Mouse (Mus musculus) MN1 (cell line): ENCODE measurements around the gene Dppa2.
"Not testable (repeated sequence)": the region's sequence is repeated elsewhere in the genome, so short reads cannot be mapped to it uniquely, and the experiment has no call there.

Experiments used
- DNase-seq: peaks from one replicate; pipeline ENCODE4 v3.0.0-alpha.2; 2016; ENCODE audit warnings: low spot score

Gene Dppa2

DNA sequence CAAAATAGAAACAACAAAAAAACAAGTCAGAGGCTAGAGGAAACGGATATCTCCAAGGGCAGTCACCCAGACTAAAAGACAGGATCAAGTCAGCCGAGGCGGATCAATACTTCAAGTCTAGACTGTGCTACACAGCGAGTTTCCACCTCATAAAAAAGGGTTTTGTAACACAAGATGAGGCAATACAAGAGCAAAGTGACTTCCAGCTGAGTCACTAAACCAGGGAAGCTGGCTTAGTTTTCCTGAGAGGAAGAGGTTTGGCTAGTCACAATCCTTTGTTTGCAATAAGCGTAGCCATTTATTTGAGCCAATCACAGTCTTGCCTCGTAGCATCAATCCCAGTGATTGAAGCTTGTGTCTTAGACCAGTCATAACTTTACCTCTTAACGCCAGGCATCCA, at the start of gene Dppa2:
Gene Dppa2 (plus strand): TSS at position 400 of the 400 bp plus-strand sequence.
- DNase-seq = no peak

DNA sequence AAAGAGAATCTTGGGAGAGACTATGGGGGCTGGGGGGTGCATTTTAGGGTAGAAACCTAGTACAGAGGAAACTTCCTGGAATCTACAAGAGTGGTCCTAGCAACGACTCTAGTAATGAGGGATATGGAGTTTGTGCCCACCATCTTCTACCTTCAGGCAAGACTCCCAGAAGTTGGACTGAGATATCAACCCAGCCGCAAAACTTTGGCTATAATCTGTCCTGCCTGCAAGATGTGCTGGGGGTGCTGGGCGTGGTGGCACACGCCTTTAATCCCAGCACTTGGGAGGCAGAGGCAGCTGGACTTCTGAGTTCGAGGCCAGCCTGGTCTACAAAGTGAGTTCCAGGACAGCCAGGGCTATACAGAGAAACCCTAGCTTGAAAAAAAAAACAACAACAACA, 49.1 kb upstream of the Dppa2 start:
- DNase-seq = no peak

DNA sequence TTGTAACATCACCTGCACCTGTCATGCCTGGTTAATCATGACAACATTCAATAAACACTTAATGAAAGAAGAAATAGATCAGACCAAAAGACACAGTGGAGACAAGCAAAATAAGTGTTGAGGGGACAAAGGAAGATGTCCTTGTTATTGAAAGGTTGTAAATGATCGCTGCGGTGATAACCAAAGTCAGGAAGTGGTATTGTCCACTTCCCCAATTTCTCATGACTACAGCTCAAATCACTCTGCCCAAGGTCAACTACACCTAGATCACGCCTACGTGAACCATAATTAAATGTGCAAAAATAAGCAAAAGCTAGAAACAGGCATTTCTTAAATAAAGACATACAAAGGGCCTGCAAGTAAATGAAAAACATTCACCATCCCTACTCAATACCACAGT, 44.2 kb upstream of the Dppa2 start:
- no peak for DNase-seq

DNA sequence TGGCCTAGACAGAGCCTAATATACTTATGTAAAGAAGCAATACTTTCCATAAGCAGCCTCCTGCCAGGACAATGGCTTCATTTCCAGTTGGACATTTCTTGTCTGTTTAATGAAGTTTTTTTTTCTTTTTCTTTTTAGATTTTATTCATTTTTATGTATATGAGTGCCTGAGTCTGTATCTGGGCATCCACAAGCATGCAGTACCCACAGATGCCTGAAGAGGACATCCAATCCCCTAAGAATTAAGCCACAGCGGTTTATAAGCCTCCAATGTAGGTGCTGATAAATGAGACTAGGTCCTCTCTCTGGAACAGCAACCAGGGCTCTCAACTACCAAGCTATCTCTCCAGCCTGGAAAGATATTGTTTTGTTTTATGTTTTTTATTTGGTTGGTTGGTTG, 40.8 kb upstream of the Dppa2 start:
- no peak for DNase-seq

DNA sequence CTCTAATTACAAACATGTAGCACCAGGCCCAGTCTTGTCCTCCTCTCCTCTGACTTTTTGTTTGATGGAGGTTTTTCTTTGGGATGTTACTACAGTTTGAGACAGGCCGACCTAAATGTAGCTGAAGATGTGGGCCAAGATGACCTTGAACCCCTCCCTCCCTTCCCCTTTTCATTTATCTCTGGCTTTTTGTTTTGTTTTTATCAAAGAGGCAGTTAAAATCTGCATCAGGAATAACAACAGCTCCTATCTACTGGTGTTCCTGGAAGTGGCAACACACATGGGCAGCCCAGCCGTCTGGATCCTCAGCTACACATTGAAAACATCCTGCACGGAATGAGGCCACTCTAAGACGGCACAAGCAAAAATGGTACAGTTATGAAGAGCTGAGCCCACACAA, 37.9 kb upstream of the Dppa2 start:
- no peak for DNase-seq

DNA sequence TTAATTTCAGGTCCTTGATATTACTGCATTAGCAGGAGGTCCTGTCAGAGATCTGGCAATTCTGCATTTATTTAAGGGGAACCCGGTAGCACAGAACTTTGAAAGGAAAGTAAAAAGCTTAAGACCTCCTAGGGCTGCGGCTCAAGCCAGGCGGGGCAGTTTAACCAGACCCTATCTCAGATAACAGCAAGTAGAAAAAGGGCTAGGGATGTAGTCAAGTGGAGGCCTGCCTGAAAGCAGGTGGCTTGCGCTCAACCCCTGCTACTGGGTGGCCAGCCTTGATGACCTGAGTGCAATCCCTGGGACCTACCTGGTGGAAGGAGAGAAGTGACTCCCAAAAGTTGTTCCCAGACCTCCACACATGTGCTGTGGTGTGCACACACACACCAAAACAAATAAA, 26.8 kb upstream of the Dppa2 start:
- no peak for DNase-seq

DNA sequence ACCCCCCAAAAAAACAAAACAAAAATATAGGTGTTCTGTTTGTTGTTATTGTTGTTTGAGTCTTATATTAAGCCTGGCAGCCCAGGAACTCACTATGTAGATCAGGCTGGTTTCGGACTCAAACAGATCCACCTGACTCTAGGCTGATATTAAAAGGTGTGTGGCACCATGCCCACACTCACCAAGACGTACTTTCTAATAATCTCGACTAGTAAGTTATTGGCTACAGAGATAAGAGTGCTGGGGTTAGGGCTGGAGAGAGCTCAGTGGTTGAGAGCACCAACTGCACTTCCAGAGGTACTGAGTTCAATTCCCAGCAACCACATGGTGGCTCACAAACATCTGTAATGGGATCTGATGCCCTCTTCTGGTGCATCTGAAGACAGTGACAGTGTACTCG, 22.8 kb upstream of the Dppa2 start:
- DNase-seq = no peak

DNA sequence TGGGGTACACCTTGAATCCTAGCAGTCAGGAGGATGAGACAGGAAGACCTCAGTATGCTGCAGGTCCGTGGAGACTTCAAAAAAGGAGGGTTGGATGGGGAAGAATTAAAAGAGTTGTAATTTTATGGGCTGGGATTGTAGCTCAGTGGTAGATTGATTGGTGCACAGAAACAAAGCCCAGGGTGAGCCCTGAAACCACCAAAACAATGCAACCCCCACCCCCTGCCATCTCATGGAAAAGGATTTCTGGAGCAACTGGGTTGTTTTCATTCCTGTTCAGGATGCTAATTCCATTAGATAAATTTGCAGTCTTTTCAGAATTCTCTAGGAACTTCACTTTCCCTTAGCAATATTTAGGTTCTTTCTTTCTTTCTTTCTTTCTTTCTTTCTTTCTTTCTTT, 20.9 kb upstream of the Dppa2 start:
- DNase-seq = no peak

DNA sequence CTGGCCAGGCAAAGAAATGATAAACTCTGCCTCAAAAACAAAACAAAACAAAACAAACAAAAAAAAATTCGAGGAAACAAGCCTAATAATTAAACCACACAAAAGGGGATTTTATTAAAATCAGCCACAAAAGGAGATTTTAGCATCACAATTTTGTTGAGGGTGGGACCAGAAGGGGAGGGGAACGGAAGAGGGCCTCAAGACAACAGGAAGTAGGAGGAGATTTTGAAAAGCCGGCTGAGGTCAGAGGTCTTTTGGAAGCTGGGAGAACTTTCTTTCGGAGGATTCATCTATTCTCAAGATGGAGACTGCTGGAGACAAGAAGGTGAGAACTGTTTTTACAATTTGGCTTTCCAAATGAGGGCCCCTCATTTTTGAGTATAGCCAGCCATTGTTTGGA, 20.2 kb upstream of the Dppa2 start, which contains the start of gene Dppa4:
Gene Dppa4 (plus strand): TSS at position 217 of the 400 bp plus-strand sequence.
- no peak for DNase-seq

DNA sequence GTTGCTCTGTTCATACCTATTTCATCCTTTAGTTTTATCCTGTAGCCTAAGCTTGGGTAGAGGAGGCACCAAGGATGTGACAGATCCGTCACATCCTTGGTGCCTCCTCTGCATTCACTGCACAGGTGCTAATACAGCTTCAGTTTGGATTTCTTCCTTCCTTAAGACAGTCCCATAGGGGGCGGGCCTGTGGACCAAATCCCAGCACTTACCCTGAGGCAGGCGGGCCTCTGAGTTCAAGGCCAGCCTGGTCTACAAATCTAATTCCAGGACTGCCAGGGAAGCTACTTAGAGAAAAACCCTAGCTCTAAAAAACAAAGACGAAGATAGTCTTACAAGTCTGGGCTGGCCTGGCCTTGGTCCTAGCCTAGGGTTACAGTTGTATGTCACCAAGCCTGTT, 18.2 kb upstream of the Dppa2 start:
- DNase-seq = no peak

DNA sequence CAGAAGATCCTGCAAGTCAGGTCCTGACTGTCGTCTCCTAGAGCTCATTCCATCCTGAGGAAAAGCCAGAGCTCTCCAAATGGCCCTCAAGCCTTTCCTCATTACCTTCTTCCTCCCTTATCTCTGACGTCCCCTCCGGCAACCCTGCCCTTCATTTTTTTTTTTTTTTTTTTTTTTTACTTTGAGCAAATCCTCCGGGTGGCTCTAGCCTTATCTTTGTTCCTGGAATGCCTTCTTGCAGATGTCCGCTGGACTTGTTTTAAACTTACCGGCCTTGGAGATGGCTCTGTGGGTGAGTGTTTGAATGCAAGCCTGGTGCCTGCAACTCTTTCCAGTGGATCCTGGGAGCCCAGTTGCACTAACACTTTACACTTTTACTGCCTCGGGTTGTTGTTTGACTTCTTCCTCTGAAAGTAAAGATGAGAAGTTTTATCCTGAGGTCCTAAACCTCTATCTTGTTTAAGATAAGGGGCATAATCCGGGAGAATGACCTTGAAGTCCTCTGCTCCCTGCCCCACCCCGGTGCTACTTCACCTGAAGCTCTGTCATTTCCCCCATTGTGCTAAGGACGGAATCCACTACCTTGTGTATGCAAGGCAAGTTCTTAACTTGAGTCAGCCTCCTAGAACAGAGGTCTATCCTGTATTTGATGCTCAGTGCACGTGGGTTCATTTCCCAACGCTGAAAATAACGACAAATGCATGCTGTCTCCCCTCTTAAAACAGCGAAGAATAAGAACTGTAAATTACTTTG, 6.1 kb upstream of the Dppa2 start:
- no peak for DNase-seq

DNA sequence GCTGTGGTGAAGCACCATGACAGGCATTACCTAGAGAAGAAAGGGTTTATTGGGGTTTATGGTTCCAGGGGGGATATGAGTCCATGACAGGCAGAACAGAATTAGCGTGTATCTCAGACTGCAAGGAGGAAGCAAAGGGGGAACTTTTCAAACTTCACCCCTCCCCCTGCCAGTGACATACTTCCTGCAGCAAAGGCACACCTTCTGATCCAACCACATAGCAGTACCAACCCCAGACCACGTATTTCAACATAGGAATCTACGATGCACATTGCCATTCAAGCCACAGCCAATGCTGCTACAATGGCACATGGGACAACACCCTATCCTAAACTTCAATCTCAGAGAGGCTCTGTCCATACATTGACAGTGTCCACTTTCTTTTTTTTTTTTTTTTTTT, 3.8 kb upstream of the Dppa2 start:
- no peak for DNase-seq

DNA sequence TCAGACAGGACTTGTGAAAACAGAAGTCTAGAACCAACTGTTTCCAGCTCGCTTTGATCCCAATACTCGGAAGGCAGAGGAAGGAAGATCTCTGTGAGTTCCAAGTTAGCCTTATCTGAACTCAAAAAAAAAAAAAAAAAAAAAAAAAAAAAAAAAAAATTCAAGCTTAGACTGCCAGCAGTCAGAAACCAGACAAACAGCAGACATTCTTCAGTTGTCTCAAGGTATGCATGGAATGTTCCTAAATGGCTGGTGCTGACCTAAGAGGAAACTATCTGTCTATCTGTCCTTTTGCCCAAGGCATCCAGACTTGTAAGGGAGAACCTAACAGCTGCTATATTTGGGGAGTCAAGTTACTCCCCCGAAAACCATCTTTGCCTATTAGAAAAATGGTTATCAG, 275 bp downstream of the Dppa2 start:
- no peak for DNase-seq

DNA sequence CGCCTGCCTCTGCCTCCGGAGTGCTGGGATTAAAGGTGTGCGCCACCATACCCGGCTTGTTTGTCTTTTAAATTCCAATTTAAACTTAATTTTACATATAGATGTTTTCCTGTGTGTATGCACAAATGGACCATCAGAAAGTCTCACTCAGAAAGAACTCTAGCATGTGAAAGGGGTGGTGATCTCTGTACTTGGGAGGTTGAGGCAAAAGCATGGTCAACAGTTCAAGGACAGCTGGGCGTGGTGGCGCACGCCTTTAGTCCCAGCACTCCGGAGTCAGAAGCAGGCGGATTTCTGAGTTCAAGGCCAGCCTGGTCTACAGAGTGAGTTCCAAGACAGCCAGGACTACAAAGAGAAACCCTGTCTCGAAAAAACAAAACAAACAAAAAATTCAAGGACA, 5.2 kb downstream of the Dppa2 start:
- DNase-seq = not testable (repeated sequence)

DNA sequence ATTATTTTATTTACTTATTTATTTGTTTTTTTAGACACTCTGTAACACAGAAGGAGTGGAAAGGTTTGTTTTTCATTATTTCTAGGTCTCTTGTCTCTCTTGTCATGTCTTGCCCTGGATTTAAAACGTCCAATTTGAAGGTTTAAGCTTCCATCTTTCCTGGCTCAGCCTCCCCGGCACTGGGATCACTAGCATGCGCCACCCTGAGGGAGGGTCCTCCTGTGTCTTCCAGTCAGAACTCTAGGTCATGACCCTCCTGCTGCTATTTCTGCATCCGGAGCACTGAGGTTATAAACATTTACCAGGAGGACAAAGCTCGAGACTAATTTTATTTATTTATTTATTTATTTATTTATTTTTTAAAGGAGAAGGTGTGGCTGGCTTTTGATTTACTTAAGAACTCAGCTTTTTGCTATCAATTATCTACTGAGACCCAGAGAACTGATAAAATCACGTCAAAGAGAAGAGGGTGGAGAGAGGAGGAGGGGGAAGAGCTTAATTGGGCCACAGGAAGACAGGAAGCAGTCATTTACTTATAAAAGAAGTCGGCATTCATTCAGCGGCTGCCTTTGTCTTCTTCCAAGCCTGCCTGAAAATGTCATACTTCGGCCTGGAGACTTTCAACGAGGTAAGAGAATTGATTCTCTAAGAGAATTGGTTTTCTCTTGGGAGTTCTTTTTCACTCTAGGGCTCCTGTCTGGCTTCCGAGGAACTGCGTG, 6.4 kb downstream of the Dppa2 start:
- DNase-seq = no peak

DNA sequence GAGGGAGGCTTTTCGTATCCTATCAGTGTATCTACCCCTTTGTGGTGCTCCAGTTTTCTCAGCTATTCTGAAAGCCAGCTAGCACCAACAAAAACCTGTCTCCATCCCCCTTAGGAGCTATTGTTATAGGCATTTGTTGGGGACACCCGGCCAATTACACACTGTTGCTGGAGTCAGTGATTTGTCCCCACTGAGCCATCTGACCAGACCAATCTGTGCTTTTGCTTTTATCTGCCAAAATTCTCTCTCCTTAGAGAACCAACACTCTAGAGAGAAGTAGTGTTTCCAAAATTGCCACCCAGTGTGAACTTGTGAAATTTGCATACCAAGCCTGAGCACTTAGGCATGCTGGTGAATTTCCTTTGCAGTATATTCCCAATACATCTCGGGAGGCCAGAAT, 11.6 kb downstream of the Dppa2 start:
- DNase-seq = no peak

DNA sequence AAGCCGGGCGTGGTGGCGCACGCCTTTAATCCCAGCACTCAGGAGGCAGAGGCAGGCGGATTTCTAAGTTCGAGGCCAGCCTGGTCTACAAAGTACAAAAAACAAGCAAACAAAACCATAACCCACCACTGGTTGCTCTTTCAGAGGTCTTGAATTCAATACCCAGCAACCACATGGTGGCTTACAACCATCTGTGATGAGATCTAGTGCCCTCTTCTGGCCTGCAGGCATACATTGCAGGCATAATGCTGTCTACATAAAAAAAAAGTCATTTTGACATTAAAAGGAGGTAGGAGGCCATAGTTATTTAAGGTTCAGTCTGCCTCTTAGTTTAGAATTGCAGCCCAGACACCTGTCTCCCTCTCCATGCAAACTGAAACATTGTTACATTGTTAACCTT, 17.1 kb downstream of the Dppa2 start:
- DNase-seq = no peak

DNA sequence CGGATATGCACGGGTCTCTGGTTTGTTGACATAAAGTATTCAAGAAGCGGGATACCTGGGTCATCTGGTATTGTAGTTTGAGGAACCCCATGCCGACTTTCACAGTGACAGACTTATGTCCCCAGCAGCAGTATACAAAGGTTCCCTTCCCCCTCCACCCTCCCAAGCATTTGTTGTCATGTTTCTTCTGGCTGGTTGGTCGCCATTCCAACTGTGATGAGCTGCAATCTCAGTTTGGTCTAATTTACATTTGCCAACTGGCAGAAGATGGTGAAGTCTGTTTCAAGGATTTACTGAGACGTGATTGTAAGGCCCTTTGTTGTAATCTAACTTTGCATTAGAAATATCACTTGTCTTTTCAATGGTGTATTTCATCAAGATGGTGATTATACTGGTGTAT, 19.4 kb downstream of the Dppa2 start:
- DNase-seq = no peak

DNA sequence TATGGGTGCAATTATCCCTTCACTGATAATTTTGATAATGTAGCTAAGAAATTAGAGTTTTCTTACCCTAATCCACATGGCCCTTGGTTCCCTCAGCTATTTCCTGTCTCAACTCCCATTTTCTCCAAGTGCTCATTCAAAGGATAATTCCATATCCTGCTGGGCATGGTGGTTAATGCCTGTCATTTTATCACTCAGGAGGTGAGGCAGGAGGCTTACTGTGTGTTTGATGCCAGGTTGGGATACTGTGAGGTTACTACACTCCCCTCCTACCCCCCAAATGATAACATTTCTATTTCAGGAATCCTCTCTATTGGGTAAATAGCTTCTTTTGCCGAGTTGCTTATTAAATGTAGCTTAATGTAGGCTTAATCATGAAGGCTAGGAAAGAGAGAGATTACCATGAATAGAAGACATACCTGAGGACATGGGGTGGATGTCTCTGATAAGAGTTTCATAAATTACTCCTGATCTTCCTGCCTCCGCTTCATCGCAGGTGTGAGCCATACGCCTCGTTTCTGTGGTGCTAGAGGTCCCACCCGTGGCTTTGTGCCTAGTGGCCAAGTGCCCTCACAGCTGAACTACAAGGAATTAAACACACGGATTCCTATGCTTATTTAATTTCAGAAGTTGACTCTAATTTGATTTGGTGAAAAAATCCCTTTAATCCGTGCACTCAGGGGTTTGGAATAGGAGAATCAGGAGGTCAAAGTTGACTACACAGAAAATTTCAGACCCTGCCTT, 20.1 kb downstream of the Dppa2 start:
- no peak for DNase-seq

DNA sequence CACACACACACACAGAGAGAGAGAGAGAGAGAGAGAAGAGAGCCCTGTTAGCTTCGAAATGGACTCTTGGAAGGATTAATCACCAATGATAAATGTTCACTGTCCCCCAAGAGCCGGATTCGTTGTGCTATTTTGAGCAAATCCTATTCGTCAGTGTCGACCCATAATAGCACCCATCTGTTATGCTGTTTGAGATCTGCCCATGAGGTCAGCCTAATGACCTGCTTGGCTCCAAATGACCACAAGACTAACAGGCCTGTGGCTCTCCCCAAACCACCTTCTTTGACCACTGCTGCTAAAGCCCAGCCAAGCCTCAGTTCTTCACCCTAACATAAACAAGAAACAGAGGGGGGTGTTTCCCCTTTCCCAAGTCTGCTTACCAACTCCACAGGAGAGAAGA, 23.2 kb downstream of the Dppa2 start:
- no peak for DNase-seq

DNA sequence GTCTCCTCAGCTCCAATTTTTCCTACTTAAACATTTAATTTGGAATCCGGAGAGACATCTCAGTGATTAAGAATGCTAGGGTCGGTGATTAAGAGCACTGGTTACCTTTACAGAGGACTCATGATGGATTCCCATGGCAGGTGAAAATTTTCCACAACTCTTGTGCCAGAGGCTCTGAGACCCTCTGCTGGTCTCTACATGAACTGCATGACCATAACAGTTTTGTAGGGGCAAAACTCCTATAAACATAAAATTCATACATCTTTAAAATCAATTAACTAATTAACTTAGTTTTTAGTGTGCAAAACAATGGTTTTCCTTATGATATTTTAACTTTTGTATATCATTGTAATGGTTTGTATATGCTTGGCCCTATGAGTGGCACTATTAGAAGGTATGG, 24.7 kb downstream of the Dppa2 start:
- DNase-seq = no peak

DNA sequence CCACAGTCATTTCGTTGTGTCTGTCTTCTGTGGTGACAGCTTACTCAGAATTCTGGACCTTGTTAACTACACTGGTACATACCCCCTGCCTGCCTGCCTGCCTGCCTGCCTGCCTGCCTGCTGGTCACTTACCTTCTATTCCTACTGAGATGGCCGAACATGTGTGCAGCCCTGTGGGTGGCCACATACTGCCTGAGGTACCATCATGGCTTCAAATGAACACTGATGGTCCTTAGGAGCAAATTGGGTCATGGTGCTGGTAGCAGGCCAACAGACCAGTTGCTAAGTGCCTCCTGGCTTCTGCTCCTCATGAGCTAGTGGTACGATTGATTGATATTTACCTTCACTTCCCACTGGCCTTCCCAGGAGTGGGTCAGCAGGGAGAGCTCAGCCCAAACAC, 28.1 kb downstream of the Dppa2 start:
- no peak for DNase-seq

DNA sequence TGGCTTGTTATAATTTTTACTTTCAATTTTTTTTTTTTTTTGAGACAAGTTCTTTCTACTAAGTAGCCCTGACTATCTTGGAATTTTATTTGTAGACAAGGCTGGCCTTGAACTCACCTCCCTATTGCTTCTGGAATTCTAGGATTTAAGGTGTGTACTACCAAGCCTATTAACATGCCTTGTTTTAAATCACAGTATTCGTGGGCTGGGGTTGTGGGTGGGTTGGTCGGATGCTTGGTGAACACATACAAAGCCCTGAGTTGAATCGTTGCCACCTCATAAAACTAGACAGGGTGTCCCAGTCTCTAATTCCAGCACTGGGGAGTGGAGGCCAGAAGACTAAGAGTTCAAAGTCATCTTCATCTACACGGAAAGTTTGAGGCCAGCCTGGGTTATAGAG, 31.6 kb downstream of the Dppa2 start:
- DNase-seq = no peak
